Mouse (Mus musculus) liver, adult 2 months (tissue): ENCODE measurements around the gene Rbks. TPM values are rescaled to one million over a fixed set of nuclear protein-coding genes. Genes with fewer than 3 reads are reported as not detected.

Experiments used
- DNase-seq: peaks from one replicate; pipeline ENCODE4 v3.0.0-alpha.2; 2011; ENCODE audit warnings: low read depth, low spot score; ENCODE audit errors: extremely low read depth
- H3K27ac ChIP-seq: fragments of 200-500 bp; replicated peaks from 2 replicates; pipeline ENCODE4 v1.5.1; 2012; ENCODE audit warnings: low read depth, mild to moderate bottlenecking, control low read depth, inconsistent platforms, low read length; ENCODE audit not compliant: insufficient read depth
- H3K27me3 ChIP-seq: fragments of 200-500 bp; 2 replicates; pipeline ENCODE4 v1.6.1; 2012; ENCODE audit warnings: mild to moderate bottlenecking, moderate library complexity, low read length, inconsistent platforms; ENCODE audit not compliant: control insufficient read depth, insufficient read depth
- H3K36me3 ChIP-seq: fragments of 200-500 bp; 2 replicates; pipeline ENCODE4 v1.6.1; 2012; ENCODE audit warnings: low read length, inconsistent platforms; ENCODE audit not compliant: control insufficient read depth, insufficient read depth
- H3K4me1 ChIP-seq: fragments of 200-500 bp; 2 replicates; pipeline ENCODE4 v1.6.1; 2011; ENCODE audit warnings: low read length; ENCODE audit not compliant: control insufficient read depth, insufficient read depth
- H3K4me3 ChIP-seq: fragments of 200-500 bp; 2 replicates; pipeline ENCODE4 v1.5.1; 2011; ENCODE audit warnings: low read depth, mild to moderate bottlenecking, control low read depth, low read length, moderate library complexity; ENCODE audit not compliant: insufficient read depth
- H3K79me2 ChIP-seq: fragments of 200-500 bp; 2 replicates; pipeline ENCODE4 v1.6.1; 2012; ENCODE audit warnings: inconsistent platforms, mild to moderate bottlenecking, low read length, moderate library complexity; ENCODE audit not compliant: control insufficient read depth, insufficient read depth
- H3K9ac ChIP-seq: fragments of 200-500 bp; 2 replicates; pipeline ENCODE4 v1.6.1; 2012; ENCODE audit warnings: low read depth, mild to moderate bottlenecking, control low read depth, inconsistent platforms, low read length
- CTCF ChIP-seq: fragments of 200-500 bp; IDR thresholded peaks from 2 replicates; pipeline ENCODE4 v1.5.1; 2011; ENCODE audit warnings: low read depth, low read length, control low read depth
- POLR2A ChIP-seq: fragments of 200-500 bp; IDR thresholded peaks from 2 replicates; pipeline ENCODE4 v1.6.1; 2011; ENCODE audit warnings: low read length, control low read depth; ENCODE audit not compliant: insufficient read depth; ENCODE audit errors: extremely low read depth
- WGBS: fragments of 180-500 bp; shearing (Covaris S2); methylation state at CpG from one replicate; pipeline ENCODE4 v1.1.7; 2018; 5-methylcytosine and 5-hydroxymethylcytosine counted together
- polyA plus RNA-seq: library from polyadenylated mRNA; depleted of rRNA; stranded (reverse); fragments of >200 nt; gene quantifications from 2 replicates; pipeline ENCODE4 v1.2.3, GENCODE M21; 2012
- total RNA-seq: library from RNA; depleted of rRNA; stranded (reverse); fragments of >200 nt; gene quantifications from 2 replicates; pipeline ENCODE4 v1.2.3, GENCODE M21; 2014

The Rbks gene
- total and polyA plus RNA-seq, 2 experiments = 11.6 to 18.4 TPM

GRCm38 (mm10) chr5:31704971-31705370, 7.5 kb upstream of the Rbks start:
- Histone ChIP-seq H3K4me1 (no peaks in the 10 kb centered on the region), H3K4me3 (no peak overlapping the region), H3K27ac (no peak overlapping the region), H3K27me3 (no peaks in the 10 kb centered on the region), H3K9ac (no peak overlapping the region), H3K79me2 (peaks cover 8% of the 10 kb centered on the region; the same call in 1 of the 2 replicates), H3K36me3 (peaks cover 10% of the 10 kb centered on the region)
- WGBS = 89% methylated on average over 5 of the region's 5 CpGs
- DNase-seq = no peak
- TF ChIP-seq CTCF (no peak), POLR2A (no peak)

- Histone ChIP-seq H3K27me3 (no peaks in the 10 kb centered on the region), H3K36me3 (peaks cover 10% of the 10 kb centered on the region), H3K9ac (no peak overlapping the region), H3K4me1 (peaks cover 2% of the 10 kb centered on the region; the same call in 1 of the 2 replicates), H3K4me3 (no peak overlapping the region), H3K27ac (no peak overlapping the region), H3K79me2 (peaks cover 8% of the 10 kb centered on the region; the same call in 1 of the 2 replicates)
- DNase-seq = no peak
- TF ChIP-seq POLR2A (no peak), CTCF (no peak)
Observed at GRCm38 (mm10) chr5:31699397-31699796, 2.0 kb upstream of the Rbks start.

DNA sequence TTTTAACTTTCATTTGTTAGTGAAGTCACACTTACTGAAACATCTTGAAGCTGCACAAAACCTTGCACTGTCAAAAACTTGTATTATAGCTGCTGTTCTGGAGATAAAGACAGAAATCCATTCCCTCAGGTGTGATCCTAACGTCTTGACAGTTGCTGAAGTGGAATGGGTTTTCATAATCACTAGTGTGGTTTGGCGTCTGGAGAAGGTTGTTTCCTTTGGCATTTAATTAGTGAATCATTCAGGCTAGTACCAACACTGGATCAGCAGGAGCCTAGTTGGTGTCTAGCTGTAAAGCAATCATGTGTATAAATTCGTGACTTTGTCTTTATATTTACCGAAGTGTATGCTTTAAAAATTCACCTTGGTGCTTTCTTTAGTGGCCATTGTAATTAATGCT, 1.5 kb upstream of the Rbks start:
- TF ChIP-seq POLR2A (no peak), CTCF (no peak)
- no peak for DNase-seq
- Histone ChIP-seq H3K27ac (no peak overlapping the region), H3K79me2 (peaks cover 7% of the 10 kb centered on the region; the same call in 1 of the 2 replicates), H3K4me3 (no peak overlapping the region), H3K27me3 (no peaks in the 10 kb centered on the region), H3K4me1 (peaks cover 2% of the 10 kb centered on the region; the same call in 1 of the 2 replicates), H3K9ac (no peak overlapping the region), H3K36me3 (peaks cover 9% of the 10 kb centered on the region)
- 56% methylated on average over 4 of the region's 4 CpGs for WGBS

- no peaks in the 10 kb centered on the region for H3K27me3 ChIP-seq
- peaks cover 6% of the 10 kb centered on the region; the same call in 1 of the 2 replicates for H3K36me3 ChIP-seq
- H3K9ac ChIP-seq = peak overlapping the region; percentile 75
- peak overlapping the region; percentile 93 for H3K4me3 ChIP-seq
- TF ChIP-seq CTCF = no peak
- TF ChIP-seq POLR2A = no peak
- peak overlapping the region; percentile 74 for H3K27ac ChIP-seq
- 5% methylated on average over 16 of the region's 16 CpGs for WGBS
- H3K79me2 ChIP-seq = peaks cover 4% of the 10 kb centered on the region; the same call in 1 of the 2 replicates
- peak; percentile 69 for DNase-seq
- peaks cover 2% of the 10 kb centered on the region; the same call in 1 of the 2 replicates for H3K4me1 ChIP-seq
Observed at GRCm38 (mm10) chr5:31698297-31698726, 885 bp upstream of the Rbks start.

DNA sequence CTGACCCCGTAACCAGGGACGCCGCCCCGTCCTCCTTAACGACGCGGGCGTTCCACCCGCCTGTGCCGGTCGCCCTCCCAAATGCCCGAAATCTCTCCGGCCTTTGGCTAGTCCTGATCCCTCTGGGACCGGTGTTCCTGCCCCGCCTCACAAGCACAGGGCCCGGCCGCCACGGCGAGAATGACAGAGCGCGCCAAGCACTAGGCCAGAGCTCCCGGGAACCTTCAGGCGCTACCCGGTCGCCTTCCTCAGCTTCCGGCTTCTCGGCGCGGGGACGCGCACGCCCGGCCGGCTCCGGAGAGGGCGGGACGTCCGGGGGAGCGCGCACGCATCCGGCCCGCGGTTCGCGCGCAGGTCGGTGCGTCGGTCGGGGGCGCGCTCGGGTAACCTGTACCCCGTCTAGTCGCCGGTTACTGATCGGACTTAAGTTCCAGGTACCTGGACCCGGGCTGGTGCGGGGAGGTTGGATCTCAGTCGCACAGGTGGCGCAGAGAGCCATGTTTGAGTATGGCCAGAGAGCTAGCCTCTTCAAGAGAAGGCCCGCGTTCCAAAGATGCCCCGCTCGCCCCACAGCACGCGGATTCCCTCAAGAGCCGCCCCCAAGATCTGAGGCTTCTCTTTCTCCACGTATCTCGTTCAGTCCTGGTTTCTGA, 343 bp upstream of the Rbks start, which contains the start of gene Babam2:
TSS of gene Babam2 (plus strand) at position 41 of the 653 bp plus-strand sequence.
- under 1% methylated on average over 71 of the region's 71 CpGs for WGBS
- Histone ChIP-seq H3K4me1 (peaks cover 2% of the 10 kb centered on the region; the same call in 1 of the 2 replicates), H3K79me2 (peaks cover 4% of the 10 kb centered on the region; the same call in 1 of the 2 replicates), H3K9ac (peak within 1 kb of the TSS; percentile 91), H3K27me3 (no peaks in the 10 kb centered on the region), H3K36me3 (peaks cover 4% of the 10 kb centered on the region; the same call in 1 of the 2 replicates), H3K4me3 (peak within 1 kb of the TSS; percentile 93), H3K27ac (peak within 1 kb of the TSS; percentile 94)
- TF ChIP-seq CTCF (no peak), POLR2A (0 out of 2 replicates have a peak, but pooled peaks have one; percentile 29)
- DNase-seq = peak; percentile 64

DNA sequence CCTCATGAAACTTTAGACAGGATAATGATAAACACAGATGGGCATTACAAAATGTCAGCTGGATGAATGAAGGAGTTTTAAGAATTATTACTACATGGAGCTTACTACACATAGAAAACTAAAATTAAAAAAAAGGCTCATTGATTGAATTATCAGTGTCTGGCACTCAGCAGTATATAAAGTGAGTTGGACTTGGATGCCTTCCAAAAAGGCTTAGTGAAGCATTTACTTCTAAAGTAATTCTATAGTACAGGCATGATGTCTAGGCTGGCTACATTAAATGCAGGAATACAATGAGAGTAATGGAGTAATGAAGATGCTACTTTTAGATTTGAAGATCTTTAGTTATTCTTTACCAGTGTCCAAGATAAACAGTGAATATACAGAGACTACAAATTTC, 4.2 kb downstream of the Rbks start:
- Histone ChIP-seq H3K79me2 (peaks cover 7% of the 10 kb centered on the region), H3K4me3 (no peak overlapping the region), H3K27ac (no peak overlapping the region), H3K9ac (no peak overlapping the region), H3K4me1 (peaks cover 2% of the 10 kb centered on the region; the same call in 1 of the 2 replicates), H3K36me3 (no peaks in the 10 kb centered on the region), H3K27me3 (no peaks in the 10 kb centered on the region)
- TF ChIP-seq POLR2A = no peak
- no peak for TF ChIP-seq CTCF
- DNase-seq = no peak
